Mouse (Mus musculus) ES-Bruce4 (cell line): ENCODE data around the gene Fastkd5.

Experiments
- CTCF ChIP-seq: IDR thresholded peaks from one replicate; pipeline ENCODE4 v1.8.1; 2011; ENCODE audit warnings: low read depth, low read length
- EP300 ChIP-seq: IDR thresholded peaks from 2 replicates; pipeline ENCODE4 v1.6.1; 2011; ENCODE audit warnings: low read depth, low read length; ENCODE audit not compliant: insufficient read depth
- POLR2A ChIP-seq: IDR thresholded peaks from one replicate; pipeline ENCODE4 v1.8.1; 2011; ENCODE audit warnings: low read length; ENCODE audit not compliant: insufficient read depth

DNA sequence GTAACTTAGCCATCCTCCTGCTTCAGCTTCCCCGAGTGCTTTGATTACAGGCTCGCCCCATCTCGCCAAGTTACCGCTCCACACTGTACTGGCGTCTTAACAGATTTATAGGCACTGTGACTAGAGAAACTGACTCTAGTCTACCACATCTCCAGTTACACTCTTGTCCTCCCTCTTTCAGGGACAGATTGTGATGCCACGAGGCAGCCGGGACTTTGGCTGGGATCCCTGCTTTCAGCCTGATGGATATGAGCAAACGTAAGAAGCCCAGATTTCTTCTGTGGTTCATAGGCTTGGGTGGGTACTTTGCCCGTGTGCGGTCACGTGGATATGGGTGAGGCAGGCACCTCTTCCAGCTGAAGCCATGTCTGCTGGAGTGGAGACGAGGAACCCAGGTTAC lies 49.3 kb upstream of the Fastkd5 start:
- TF ChIP-seq CTCF: no peak
- no peak for TF ChIP-seq EP300
- TF ChIP-seq POLR2A: no peak
